Mouse (Mus musculus): ENCODE measurements around the gene Gramd1c. TPM values are rescaled to one million over a fixed set of nuclear protein-coding genes. Genes with fewer than 3 reads are reported as not detected.

The Gramd1c gene
- 1 to 10 TPM in 1 of 2 experiments, under 1 TPM in 1; 0.16 to 1.1 TPM for total RNA-seq (2023)

GRCm38 (mm10) chr16:44063025-44063894 lies at the start of gene Gramd1c:
Gramd1c (minus strand) TSS chr16:44063345.

GRCm38 (mm10) chr16:43979328-43980109 lies 83.6 kb downstream of the Gramd1c start, which contains the start of gene Zdhhc23:
Zdhhc23 (minus strand) TSS chr16:43979791.

Other genes with a start within 250 kb of the Gramd1c start
- gene Ccdc191, start 173.5 kb downstream of the Gramd1c start, total RNA-seq (2023), result 1 to 10 TPM; 1.1 to 1.2 TPM
- gene Qtrt2, start 136.5 kb downstream of the Gramd1c start, total RNA-seq (2023), result 1 to 10 TPM; 8.4 to 9.1 TPM
- 1 to 10 TPM; 1.4 to 1.6 TPM for gene Zdhhc23, start 83.6 kb downstream of the Gramd1c start, total RNA-seq (2023)
- gene Atp6v1a, start 76.4 kb upstream of the Gramd1c start, total RNA-seq (2023), result 10 to 100 TPM; 91.5 to 91.9 TPM
- gene Naa50, start 76.5 kb upstream of the Gramd1c start, total RNA-seq (2023), result 10 to 100 TPM; 30.1 to 37.7 TPM
- 10 to 100 TPM; 28.5 to 28.9 TPM for gene Usf3, start 109.9 kb upstream of the Gramd1c start, total RNA-seq (2023)

All from neutrophil, adult 59 days (primary cell).